Mouse (Mus musculus): ENCODE data around the gene Ptcd2. TPM values are rescaled to one million over a fixed set of nuclear protein-coding genes. Genes with fewer than 3 reads are reported as not detected.

Gene Ptcd2
- polyA plus RNA-seq, 1 experiment = 27.2 TPM

GRCm38 (mm10) chr13:99294176-99294575, 50.3 kb downstream of the Ptcd2 start:
- no peak for TF ChIP-seq MYOG (IDR thresholded peaks at IDR 0.05; ENCODE audit: control insufficient read depth, extremely low read depth, insufficient read length)

GRCm38 (mm10) chr13:99290766-99291165, 53.7 kb downstream of the Ptcd2 start:
- Histone ChIP-seq H3ac (ENCODE audit: control insufficient read depth, insufficient read length, low read depth) (no peak overlapping the region), H3K36me3 (ENCODE audit: control insufficient read depth, insufficient read depth) (no peaks in the 10 kb centered on the region), H3K79me2 (ENCODE audit: control insufficient read depth, insufficient read depth) (no peaks in the 10 kb centered on the region), H3K4me3 (ENCODE audit: insufficient read depth, poor library complexity, severe bottlenecking) (no peak overlapping the region), H3K27me3 (ENCODE audit: control insufficient read depth, insufficient read depth, insufficient read length) (no peaks in the 10 kb centered on the region), H3K79me3 (ENCODE audit: low read depth) (no peaks in the 10 kb centered on the region)
- TF ChIP-seq FOSL1 (IDR thresholded peaks at IDR 0.05; ENCODE audit: insufficient read depth, low read length, poor library complexity, severe bottlenecking) (no peak), MYOD1 (IDR thresholded peaks at IDR 0.05; ENCODE audit: control insufficient read depth, insufficient read length, low read depth) (no peak), CEBPB (IDR thresholded peaks at IDR 0.05; ENCODE audit: low read depth) (no peak)

More at GRCm38 (mm10) chr13:99294176-99294575, 50.3 kb downstream of the Ptcd2 start:
- H3ac ChIP-seq (ENCODE audit: control insufficient read depth, insufficient read length, low read depth) = no peak overlapping the region
- no peaks in the 10 kb centered on the region for H3K27me3 ChIP-seq (ENCODE audit: control insufficient read depth, insufficient read depth, insufficient read length)
- no peaks in the 10 kb centered on the region for H3K79me2 ChIP-seq (ENCODE audit: control insufficient read depth, insufficient read depth)
- no peak overlapping the region for H3K4me3 ChIP-seq (ENCODE audit: insufficient read depth, poor library complexity, severe bottlenecking)
- H3K36me3 ChIP-seq (ENCODE audit: control insufficient read depth, insufficient read depth) = no peaks in the 10 kb centered on the region
- H3K79me3 ChIP-seq (ENCODE audit: low read depth) = no peaks in the 10 kb centered on the region

- Histone ChIP-seq H3K79me3 (ENCODE audit: low read depth) (no peaks in the 10 kb centered on the region), H3K36me3 (ENCODE audit: control insufficient read depth, insufficient read depth) (no peaks in the 10 kb centered on the region), H3K4me3 (ENCODE audit: insufficient read depth, poor library complexity, severe bottlenecking) (no peak overlapping the region), H3ac (ENCODE audit: control insufficient read depth, insufficient read length, low read depth) (no peak overlapping the region), H3K79me2 (ENCODE audit: control insufficient read depth, insufficient read depth) (no peaks in the 10 kb centered on the region), H3K27me3 (ENCODE audit: control insufficient read depth, insufficient read depth, insufficient read length) (no peaks in the 10 kb centered on the region)
- TF ChIP-seq FOSL1 (IDR thresholded peaks at IDR 0.05; ENCODE audit: insufficient read depth, low read length, poor library complexity, severe bottlenecking) (no peak), MAX (IDR thresholded peaks at IDR 0.05) (no peak), MYOD1 (IDR thresholded peaks at IDR 0.05; ENCODE audit: control insufficient read depth, insufficient read length, low read depth) (no peak), CTCF (IDR thresholded peaks at IDR 0.05; ENCODE audit: control insufficient read depth, insufficient read depth, insufficient read length) (no peak), USF1 (IDR thresholded peaks at IDR 0.05; ENCODE audit: low read depth) (no peak), MYOG (IDR thresholded peaks at IDR 0.05; ENCODE audit: control insufficient read depth, extremely low read depth, insufficient read length) (no peak), CEBPB (IDR thresholded peaks at IDR 0.05; ENCODE audit: low read depth) (no peak)
These were observed 56.7 kb downstream of the Ptcd2 start for GRCm38 (mm10) chr13:99287786-99288185.

- Histone ChIP-seq H3K27me3 (ENCODE audit: control insufficient read depth, insufficient read depth, insufficient read length) (no peaks in the 10 kb centered on the region), H3K79me3 (ENCODE audit: low read depth) (no peaks in the 10 kb centered on the region), H3K4me3 (ENCODE audit: insufficient read depth, poor library complexity, severe bottlenecking) (no peak overlapping the region), H3ac (ENCODE audit: control insufficient read depth, insufficient read length, low read depth) (no peak overlapping the region), H3K36me3 (ENCODE audit: control insufficient read depth, insufficient read depth) (no peaks in the 10 kb centered on the region), H3K79me2 (ENCODE audit: control insufficient read depth, insufficient read depth) (no peaks in the 10 kb centered on the region)
- TF ChIP-seq CTCF (IDR thresholded peaks at IDR 0.05; ENCODE audit: control insufficient read depth, insufficient read depth, insufficient read length) = no peak
- no peak for TF ChIP-seq MYOD1 (IDR thresholded peaks at IDR 0.05; ENCODE audit: control insufficient read depth, insufficient read length, low read depth)
- no peak for TF ChIP-seq MYOG (IDR thresholded peaks at IDR 0.05; ENCODE audit: control insufficient read depth, extremely low read depth, insufficient read length)
- TF ChIP-seq MAX (IDR thresholded peaks at IDR 0.05) = no peak
- TF ChIP-seq USF1 (IDR thresholded peaks at IDR 0.05; ENCODE audit: low read depth) = no peak
- TF ChIP-seq FOSL1 (IDR thresholded peaks at IDR 0.05; ENCODE audit: insufficient read depth, low read length, poor library complexity, severe bottlenecking) = no peak
- no peak for TF ChIP-seq CEBPB (IDR thresholded peaks at IDR 0.05; ENCODE audit: low read depth)
These were observed 57.3 kb downstream of the Ptcd2 start for GRCm38 (mm10) chr13:99287207-99287606.

GRCm38 (mm10) chr13:99285241-99285640, 59.3 kb downstream of the Ptcd2 start:
- H3K4me3 ChIP-seq (ENCODE audit: insufficient read depth, poor library complexity, severe bottlenecking) = no peak overlapping the region
- TF ChIP-seq CTCF (IDR thresholded peaks at IDR 0.05; ENCODE audit: control insufficient read depth, insufficient read depth, insufficient read length) (no peak), MYOG (IDR thresholded peaks at IDR 0.05; ENCODE audit: control insufficient read depth, extremely low read depth, insufficient read length) (no peak), CEBPB (IDR thresholded peaks at IDR 0.05; ENCODE audit: low read depth) (no peak), MAX (IDR thresholded peaks at IDR 0.05) (no peak), USF1 (IDR thresholded peaks at IDR 0.05; ENCODE audit: low read depth) (no peak), MYOD1 (IDR thresholded peaks at IDR 0.05; ENCODE audit: control insufficient read depth, insufficient read length, low read depth) (no peak), FOSL1 (IDR thresholded peaks at IDR 0.05; ENCODE audit: insufficient read depth, low read length, poor library complexity, severe bottlenecking) (no peak)
- H3K79me2 ChIP-seq (ENCODE audit: control insufficient read depth, insufficient read depth) = no peaks in the 10 kb centered on the region
- H3K79me3 ChIP-seq (ENCODE audit: low read depth) = no peaks in the 10 kb centered on the region
- H3K27me3 ChIP-seq (ENCODE audit: control insufficient read depth, insufficient read depth, insufficient read length) = no peaks in the 10 kb centered on the region
- H3K36me3 ChIP-seq (ENCODE audit: control insufficient read depth, insufficient read depth) = no peaks in the 10 kb centered on the region
- no peak overlapping the region for H3ac ChIP-seq (ENCODE audit: control insufficient read depth, insufficient read length, low read depth)

GRCm38 (mm10) chr13:99284400-99285160, 59.9 kb downstream of the Ptcd2 start:
- Histone ChIP-seq H3K27me3 (ENCODE audit: control insufficient read depth, insufficient read depth, insufficient read length) (no peaks in the 10 kb centered on the region), H3K36me3 (ENCODE audit: control insufficient read depth, insufficient read depth) (no peaks in the 10 kb centered on the region), H3K79me2 (ENCODE audit: control insufficient read depth, insufficient read depth) (no peaks in the 10 kb centered on the region), H3ac (ENCODE audit: control insufficient read depth, insufficient read length, low read depth) (no peak overlapping the region), H3K79me3 (ENCODE audit: low read depth) (no peaks in the 10 kb centered on the region), H3K4me3 (ENCODE audit: insufficient read depth, poor library complexity, severe bottlenecking) (no peak overlapping the region)
- TF ChIP-seq MYOG (IDR thresholded peaks at IDR 0.05; ENCODE audit: control insufficient read depth, extremely low read depth, insufficient read length) (no peak), MYOD1 (IDR thresholded peaks at IDR 0.05; ENCODE audit: control insufficient read depth, insufficient read length, low read depth) (no peak), USF1 (IDR thresholded peaks at IDR 0.05; ENCODE audit: low read depth) (no peak), MAX (IDR thresholded peaks at IDR 0.05) (no peak), CTCF (IDR thresholded peaks at IDR 0.05; ENCODE audit: control insufficient read depth, insufficient read depth, insufficient read length) (no peak), FOSL1 (IDR thresholded peaks at IDR 0.05; ENCODE audit: insufficient read depth, low read length, poor library complexity, severe bottlenecking) (no peak), CEBPB (IDR thresholded peaks at IDR 0.05; ENCODE audit: low read depth) (no peak)
